Mouse (Mus musculus): ENCODE data around the gene Hoxd1.

GRCm38 (mm10) chr2:74795531-74795930 is 32.8 kb downstream of the Hoxd1 start:
- TF ChIP-seq CHD2 (IDR thresholded peaks at IDR 0.05; ENCODE audit: low read depth, low read length) (no peak), MAFK (IDR thresholded peaks at IDR 0.05; ENCODE audit: insufficient read depth, low read depth, low read length) (no peak), ZNF384 (IDR thresholded peaks at IDR 0.05; ENCODE audit: low read depth, low read length) (no peak), HCFC1 (IDR thresholded peaks at IDR 0.05; ENCODE audit: borderline replicate concordance, insufficient read depth, low read length) (no peak)

Data from ES-E14 (cell line).